Mouse (Mus musculus) lung, embryonic 15.5 days (tissue): ENCODE data around the gene Spata3. TPM values are rescaled to one million over a fixed set of nuclear protein-coding genes. Genes with fewer than 3 reads are reported as not detected.

Source experiments
- ATAC-seq: fragments of 200-750 bp; cut with Nextera tagmentation; 2 replicates; pipeline ENCODE4 v1.8.0; 2017; ENCODE audit warnings: moderate number of reproducible peaks, borderline replicate concordance; ENCODE audit not compliant: low FRiP score, low TSS enrichment; ENCODE audit errors: extremely low read depth
- H3K27ac ChIP-seq: fragments of 300-500 bp; sonication (generic); 2 replicates; pipeline ENCODE4 v1.5.1; 2015; ENCODE audit warnings: moderate library complexity, mild to moderate bottlenecking, inconsistent platforms
- H3K27me3 ChIP-seq: fragments of 300-500 bp; sonication (generic); 2 replicates; pipeline ENCODE4 v1.6.1; 2015; ENCODE audit warnings: inconsistent platforms
- H3K36me3 ChIP-seq: fragments of 300-500 bp; sonication (generic); 2 replicates; pipeline ENCODE4 v1.6.1; 2015; ENCODE audit warnings: inconsistent platforms
- H3K4me1 ChIP-seq: fragments of 300-500 bp; sonication (generic); 2 replicates; pipeline ENCODE4 v1.6.1; 2015; ENCODE audit warnings: inconsistent platforms
- H3K4me2 ChIP-seq: fragments of 300-500 bp; sonication (generic); 2 replicates; pipeline ENCODE4 v1.6.1; 2015; ENCODE audit warnings: inconsistent platforms, mild to moderate bottlenecking, moderate library complexity
- H3K4me3 ChIP-seq: fragments of 300-500 bp; sonication (generic); 2 replicates; pipeline ENCODE4 v1.5.1; 2015; ENCODE audit warnings: mild to moderate bottlenecking, inconsistent platforms
- H3K9ac ChIP-seq: fragments of 300-500 bp; sonication (generic); 2 replicates; pipeline ENCODE4 v1.6.1; 2015; ENCODE audit warnings: inconsistent platforms
- H3K9me3 ChIP-seq: fragments of 300-500 bp; sonication (generic); 2 replicates; pipeline ENCODE4 v1.6.1; 2016; ENCODE audit warnings: inconsistent platforms
- WGBS: fragments of 180-500 bp; shearing (Covaris S2); methylation state at CpG from one replicate; pipeline ENCODE4 v1.1.7; 2015; 5-methylcytosine and 5-hydroxymethylcytosine counted together
- polyA plus RNA-seq: library from polyadenylated mRNA; unstranded; fragments of >200 nt; fragmentation: Nextera tagmentation; extraction: Ambion mirVana; gene quantifications from 2 replicates; pipeline ENCODE4 v1.2.1, GENCODE M21; 2015

Gene Spata3
- polyA plus RNA-seq, 1 experiment from 2014 or later, result not detected

- H3K36me3 ChIP-seq, result no peaks in the 10 kb centered on the region
- H3K4me3 ChIP-seq, result no peak overlapping the region
- ATAC-seq, result no peak
- no peak overlapping the region for H3K4me2 ChIP-seq
- 0 out of 2 replicates have a peak, but pooled peaks cover 5% of the 10 kb centered on the region for H3K4me1 ChIP-seq
- no peak overlapping the region for H3K9ac ChIP-seq
- no peak overlapping the region for H3K27ac ChIP-seq
- 45% methylated on average over 4 of the region's 4 CpGs for WGBS
- H3K27me3 ChIP-seq, result peaks cover 21% of the 10 kb centered on the region
- H3K9me3 ChIP-seq, result 0 out of 2 replicates have a peak, but pooled peaks cover 2% of the 10 kb centered on the region
Observed at GRCm38 (mm10) chr1:86040131-86040530, 23.5 kb downstream of the Spata3 start.

GRCm38 (mm10) chr1:86040817-86041216 lies 24.2 kb downstream of the Spata3 start:
- Histone ChIP-seq H3K27ac (no peak overlapping the region), H3K4me2 (no peak overlapping the region), H3K4me3 (no peak overlapping the region), H3K36me3 (no peaks in the 10 kb centered on the region), H3K4me1 (0 out of 2 replicates have a peak, but pooled peaks cover 5% of the 10 kb centered on the region), H3K9ac (no peak overlapping the region), H3K9me3 (0 out of 2 replicates have a peak, but pooled peaks cover 2% of the 10 kb centered on the region), H3K27me3 (peaks cover 28% of the 10 kb centered on the region)
- 97% methylated on average over 3 of the region's 3 CpGs for WGBS
- ATAC-seq, result no peak

- Histone ChIP-seq H3K9me3 (0 out of 2 replicates have a peak, but pooled peaks cover 2% of the 10 kb centered on the region), H3K27ac (no peak overlapping the region), H3K4me3 (no peak overlapping the region), H3K36me3 (no peaks in the 10 kb centered on the region), H3K27me3 (peaks cover 60% of the 10 kb centered on the region), H3K4me2 (no peak overlapping the region), H3K9ac (no peak overlapping the region), H3K4me1 (peaks cover 25% of the 10 kb centered on the region)
- 53% methylated on average over 4 of the region's 4 CpGs for WGBS
- ATAC-seq, result no peak
Observed at GRCm38 (mm10) chr1:86045056-86045455, 28.4 kb downstream of the Spata3 start.

- ATAC-seq, result peak; percentile 58
- Histone ChIP-seq H3K27me3 (peaks cover 60% of the 10 kb centered on the region), H3K36me3 (no peaks in the 10 kb centered on the region), H3K27ac (no peak within 1 kb of the TSS), H3K9ac (peak within 1 kb of the TSS; percentile 51), H3K9me3 (0 out of 2 replicates have a peak, but pooled peaks cover 2% of the 10 kb centered on the region), H3K4me2 (peak within 1 kb of the TSS; percentile 97), H3K4me3 (peak within 1 kb of the TSS; percentile 47), H3K4me1 (peaks cover 20% of the 10 kb centered on the region)
- WGBS, result under 1% methylated on average over 101 of the region's 110 CpGs
Observed at GRCm38 (mm10) chr1:86045848-86046805, 29.5 kb downstream of the Spata3 start, which contains the start of gene 2810459M11Rik. 2810459M11Rik (plus strand) TSS chr1:86045863.

- peak overlapping the region; percentile 47 for H3K4me3 ChIP-seq
- peak overlapping the region; percentile 97 for H3K4me2 ChIP-seq
- H3K4me1 ChIP-seq, result peaks cover 20% of the 10 kb centered on the region
- H3K27me3 ChIP-seq, result peaks cover 60% of the 10 kb centered on the region
- H3K36me3 ChIP-seq, result no peaks in the 10 kb centered on the region
- 10% methylated on average over 24 of the region's 24 CpGs for WGBS
- H3K9me3 ChIP-seq, result no peaks in the 10 kb centered on the region
- no peak for ATAC-seq
- no peak overlapping the region for H3K9ac ChIP-seq
- no peak overlapping the region for H3K27ac ChIP-seq
Observed at GRCm38 (mm10) chr1:86046833-86047563, 30.4 kb downstream of the Spata3 start.

GRCm38 (mm10) chr1:86048231-86048630 lies 31.6 kb downstream of the Spata3 start:
- H3K9me3 ChIP-seq, result no peaks in the 10 kb centered on the region
- H3K4me2 ChIP-seq, result no peak overlapping the region
- no peaks in the 10 kb centered on the region for H3K36me3 ChIP-seq
- H3K4me1 ChIP-seq, result peaks cover 20% of the 10 kb centered on the region
- no peak overlapping the region for H3K27ac ChIP-seq
- WGBS, result 55% methylated on average over 4 of the region's 4 CpGs
- no peak for ATAC-seq
- H3K4me3 ChIP-seq, result no peak overlapping the region
- peaks cover 57% of the 10 kb centered on the region for H3K27me3 ChIP-seq
- H3K9ac ChIP-seq, result no peak overlapping the region

- H3K27ac ChIP-seq, result peak overlapping the region; percentile 37; the same call in 1 of the 2 replicates
- peaks cover 54% of the 10 kb centered on the region for H3K27me3 ChIP-seq
- H3K4me3 ChIP-seq, result no peak overlapping the region
- WGBS, result 57% methylated on average over 3 of the region's 3 CpGs
- peaks cover 20% of the 10 kb centered on the region for H3K4me1 ChIP-seq
- no peaks in the 10 kb centered on the region for H3K36me3 ChIP-seq
- no peaks in the 10 kb centered on the region for H3K9me3 ChIP-seq
- ATAC-seq, result peak; percentile 37; the same call in 1 of the 2 replicates
- H3K9ac ChIP-seq, result no peak overlapping the region
- H3K4me2 ChIP-seq, result no peak overlapping the region
Observed at GRCm38 (mm10) chr1:86048744-86049143, 32.1 kb downstream of the Spata3 start.

- ATAC-seq, result no peak
Observed at GRCm38 (mm10) chr1:86053198-86053921, 36.7 kb downstream of the Spata3 start.

GRCm38 (mm10) chr1:86054943-86055342 lies 38.3 kb downstream of the Spata3 start:
- Histone ChIP-seq H3K36me3 (no peaks in the 10 kb centered on the region), H3K9ac (no peak overlapping the region), H3K27ac (no peak overlapping the region), H3K4me3 (no peak overlapping the region), H3K27me3 (no peaks in the 10 kb centered on the region), H3K4me1 (no peaks in the 10 kb centered on the region), H3K4me2 (no peak overlapping the region), H3K9me3 (no peaks in the 10 kb centered on the region)
- 48% methylated on average over 3 of the region's 3 CpGs for WGBS
- no peak for ATAC-seq

More at GRCm38 (mm10) chr1:86053198-86053921, 36.7 kb downstream of the Spata3 start:
- no peak overlapping the region for H3K4me3 ChIP-seq
- H3K9me3 ChIP-seq, result no peaks in the 10 kb centered on the region
- 69% methylated on average over 12 of the region's 12 CpGs for WGBS
- H3K4me1 ChIP-seq, result 0 out of 2 replicates have a peak, but pooled peaks cover 4% of the 10 kb centered on the region
- peaks cover 8% of the 10 kb centered on the region; the same call in 1 of the 2 replicates for H3K27me3 ChIP-seq
- no peak overlapping the region for H3K4me2 ChIP-seq
- no peaks in the 10 kb centered on the region for H3K36me3 ChIP-seq
- H3K9ac ChIP-seq, result no peak overlapping the region
- no peak overlapping the region for H3K27ac ChIP-seq

GRCm38 (mm10) chr1:86056284-86056683 lies 39.7 kb downstream of the Spata3 start:
- Histone ChIP-seq H3K4me3 (no peak overlapping the region), H3K27me3 (no peaks in the 10 kb centered on the region), H3K36me3 (no peaks in the 10 kb centered on the region), H3K9me3 (no peaks in the 10 kb centered on the region), H3K9ac (no peak overlapping the region), H3K4me1 (no peaks in the 10 kb centered on the region), H3K27ac (no peak overlapping the region), H3K4me2 (no peak overlapping the region)
- no peak for ATAC-seq
- WGBS, result 76% methylated on average over 4 of the region's 4 CpGs
